Mouse (Mus musculus): ENCODE results near the gene Acot10. TPM values are rescaled to one million over a fixed set of nuclear protein-coding genes. Genes with fewer than 3 reads are reported as not detected.

Acot10 gene
- not detected in 2 replicates for polyA plus RNA-seq (2012)

DNA sequence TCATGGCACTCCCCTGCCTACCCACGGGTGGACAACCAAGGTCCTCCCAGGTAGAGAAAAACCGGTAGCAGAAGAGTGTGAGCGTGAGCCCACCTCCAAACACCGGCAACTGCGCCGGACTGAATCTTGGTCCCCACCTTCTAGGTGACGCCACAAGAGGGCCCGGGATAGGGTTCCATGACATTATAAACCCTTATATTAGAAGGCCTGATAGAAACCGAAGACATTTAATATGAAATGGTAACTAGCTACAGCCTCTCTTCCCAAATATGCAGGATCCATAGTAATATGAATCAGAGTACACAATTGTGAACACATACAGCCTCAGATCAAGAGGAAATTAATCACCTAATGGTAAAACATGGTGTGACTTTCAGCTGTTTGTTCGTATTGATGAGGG is at the start of gene Acot10:
Acot10 (minus strand) TSS at position 101 of the 400 bp plus-strand sequence.
- TF ChIP-seq GATA1 (IDR thresholded peaks at IDR 0.05; ENCODE audit: low read length) = no peak

DNA sequence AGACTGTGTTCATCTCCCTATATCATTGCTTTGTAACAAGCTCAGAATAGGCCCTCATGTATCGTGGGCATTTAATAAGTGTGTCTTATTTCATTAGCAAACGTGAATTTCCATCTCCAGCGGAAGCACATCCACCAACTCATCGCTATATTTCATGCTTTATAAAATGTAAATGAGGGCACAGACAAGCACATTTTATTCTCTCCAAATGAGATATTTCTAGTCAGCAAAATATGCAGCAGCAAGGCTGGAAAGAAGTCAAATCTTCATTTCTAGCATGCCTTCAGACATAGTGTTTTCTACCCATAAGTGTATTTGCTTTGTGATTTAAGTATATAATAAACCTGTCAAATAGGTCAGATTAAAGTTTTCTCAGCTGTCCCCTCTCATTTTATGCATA is 45.3 kb upstream of the Acot10 start:
- TF ChIP-seq GATA1 (IDR thresholded peaks at IDR 0.05; ENCODE audit: low read length) = no peak

DNA sequence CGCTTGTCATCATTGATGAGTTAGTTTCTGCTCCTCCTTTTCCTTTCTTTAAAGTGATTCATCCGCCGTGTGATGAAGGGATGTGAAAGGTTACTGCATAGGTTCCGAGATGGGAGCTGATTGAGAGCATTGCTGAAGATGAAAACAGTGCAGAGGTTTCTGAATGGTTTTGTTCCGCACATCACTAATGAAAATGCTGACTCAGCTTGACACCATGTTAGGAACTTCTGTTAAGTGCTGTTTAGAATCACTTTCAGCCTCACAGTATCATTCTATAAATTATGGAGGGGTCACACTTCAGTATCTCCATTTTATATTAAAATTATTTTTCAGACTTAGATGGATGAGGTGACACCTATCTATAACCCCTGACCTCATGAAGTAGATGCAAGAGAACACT is 29.7 kb upstream of the Acot10 start:
- no peak for TF ChIP-seq GATA1 (IDR thresholded peaks at IDR 0.05; ENCODE audit: low read length)

DNA sequence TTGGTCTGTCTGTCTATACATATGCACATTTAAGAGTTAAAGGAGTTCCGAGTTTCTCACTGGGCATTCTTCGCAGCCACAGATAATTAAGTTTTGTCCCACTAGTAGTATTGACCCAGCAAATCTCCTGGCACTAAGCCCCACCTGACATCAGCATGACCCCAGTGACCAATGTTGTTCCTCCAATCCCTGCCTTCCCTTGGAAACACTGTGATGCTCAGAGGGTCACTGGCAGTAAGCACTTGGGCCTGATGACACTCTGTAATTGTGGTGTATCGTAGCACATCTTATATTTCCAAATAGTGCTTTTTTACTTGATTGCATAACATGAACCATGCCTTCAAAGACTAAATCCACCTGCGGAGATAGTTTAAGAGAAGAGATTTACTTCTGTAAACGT is 17.6 kb upstream of the Acot10 start:
- TF ChIP-seq GATA1 (IDR thresholded peaks at IDR 0.05; ENCODE audit: low read length) = no peak

DNA sequence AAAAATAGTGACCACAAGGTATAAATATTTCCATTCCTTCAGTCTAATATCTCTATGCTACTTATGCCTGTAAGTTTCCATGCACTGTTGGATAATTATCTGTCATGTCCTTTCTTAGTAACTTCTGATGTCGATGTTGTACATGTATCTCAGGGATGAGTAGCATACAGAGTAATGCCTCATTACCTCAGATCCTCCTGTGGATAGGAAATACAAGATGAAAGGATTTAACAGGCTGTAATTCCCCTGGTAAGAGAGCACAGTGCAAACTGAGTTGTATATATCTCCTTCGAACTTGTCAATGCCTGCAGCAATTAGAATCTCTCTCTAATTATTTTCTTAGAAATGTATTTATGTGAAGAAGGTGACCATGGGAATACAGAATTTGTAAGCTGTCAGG is 16.2 kb upstream of the Acot10 start:
- TF ChIP-seq GATA1 (IDR thresholded peaks at IDR 0.05; ENCODE audit: low read length) = no peak

DNA sequence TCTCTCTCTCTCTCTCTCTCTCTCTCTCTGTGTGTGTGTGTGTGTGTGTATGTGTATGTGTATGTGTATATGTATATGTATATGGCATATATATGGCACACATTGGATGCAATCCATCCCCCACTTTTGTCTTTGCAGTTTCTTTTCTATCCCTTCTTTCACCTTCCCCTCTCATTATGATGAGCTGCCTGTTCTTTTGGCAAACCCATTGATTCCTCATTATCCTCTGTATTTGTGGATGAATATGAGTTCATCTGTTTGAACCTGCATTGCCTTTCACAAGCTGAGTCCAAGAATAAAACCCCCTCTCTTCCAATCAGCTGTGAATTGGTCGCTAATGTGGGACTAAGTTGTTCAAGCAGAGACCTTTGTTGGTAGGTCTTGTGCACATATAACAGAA is 1.4 kb upstream of the Acot10 start:
- TF ChIP-seq GATA1 (IDR thresholded peaks at IDR 0.05; ENCODE audit: low read length) = no peak

DNA sequence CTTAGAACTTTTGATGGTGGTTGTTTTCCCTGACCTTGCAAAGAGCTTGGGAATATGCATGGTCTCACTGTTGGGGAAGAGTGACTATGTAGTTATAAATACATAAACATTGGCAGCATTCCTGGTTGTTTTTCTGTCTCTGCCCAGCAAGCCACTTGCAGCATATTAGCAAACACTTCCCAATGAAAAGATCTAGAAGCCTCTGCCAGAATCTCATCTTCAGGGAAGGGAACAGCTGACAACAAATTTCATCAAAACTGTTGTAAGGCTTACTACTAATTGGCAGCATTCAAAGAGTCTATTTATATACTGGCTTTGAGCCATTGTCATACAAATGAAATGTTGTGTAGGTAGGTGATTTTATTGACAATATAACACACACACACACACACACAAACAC is 800 bp upstream of the Acot10 start:
- TF ChIP-seq GATA1 (IDR thresholded peaks at IDR 0.05; ENCODE audit: low read length) = no peak

DNA sequence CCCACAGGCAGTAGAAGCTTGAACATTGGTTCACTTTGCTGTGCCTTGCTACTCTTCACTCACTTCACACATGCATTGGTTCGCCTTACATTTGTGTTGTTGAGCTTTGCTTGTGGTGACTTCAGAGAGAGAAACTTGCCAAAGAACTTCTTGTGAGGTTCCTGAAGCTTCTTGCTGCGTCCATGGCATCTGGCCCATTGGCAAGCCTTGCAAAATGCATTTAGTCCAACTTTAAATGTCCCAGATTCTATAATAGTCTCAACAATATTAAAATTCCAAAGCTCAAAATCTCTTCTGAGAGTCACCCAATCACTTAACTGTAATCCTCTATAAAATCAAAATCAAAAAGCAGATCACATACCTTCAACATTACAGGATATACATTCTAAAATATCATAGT is 6.3 kb downstream of the Acot10 start:
- no peak for TF ChIP-seq GATA1 (IDR thresholded peaks at IDR 0.05; ENCODE audit: low read length)

DNA sequence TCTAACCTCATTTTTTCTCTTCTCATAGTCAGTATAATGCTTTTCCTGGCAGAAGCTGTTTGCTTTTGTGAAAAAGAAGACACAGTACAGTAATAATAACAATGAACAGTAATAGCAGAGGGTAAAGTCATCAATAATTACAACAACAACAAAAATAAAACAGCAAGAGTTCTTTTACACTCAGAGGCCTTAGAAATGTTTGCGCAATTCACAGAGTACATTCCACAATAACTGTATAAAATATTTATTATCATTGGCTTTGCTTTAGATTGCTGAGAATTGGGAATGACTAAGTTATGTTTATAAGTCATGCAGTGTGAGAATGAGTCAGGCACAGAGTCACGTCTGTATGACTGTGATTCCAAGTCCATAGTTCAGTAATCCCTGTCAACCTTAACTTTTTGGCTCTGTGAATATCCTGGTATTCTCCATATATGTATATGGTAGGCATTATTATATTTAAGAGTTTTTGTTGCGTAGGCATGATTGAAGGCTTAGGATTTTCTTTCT is 23.6 kb downstream of the Acot10 start:
- TF ChIP-seq GATA1 (IDR thresholded peaks at IDR 0.05; ENCODE audit: low read length) = no peak

DNA sequence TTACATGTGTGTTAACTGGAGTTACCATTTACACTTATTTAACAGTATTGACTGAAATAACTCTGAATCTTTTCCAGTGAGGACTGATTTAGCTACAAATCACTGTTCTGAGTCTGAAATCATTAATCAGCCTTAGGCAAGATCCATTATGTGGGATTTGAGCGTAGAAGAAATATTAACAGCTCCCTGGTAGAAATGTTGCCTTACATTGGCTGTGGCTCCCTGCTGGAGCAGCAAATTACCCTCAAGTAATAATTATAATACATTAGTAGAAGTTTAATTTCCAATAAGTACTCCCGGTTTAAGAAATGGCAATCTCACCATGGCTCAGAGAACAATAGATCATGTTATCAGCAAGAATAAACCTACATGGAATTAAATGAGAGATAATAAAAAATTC is 27.4 kb downstream of the Acot10 start:
- TF ChIP-seq GATA1 (IDR thresholded peaks at IDR 0.05; ENCODE audit: low read length) = no peak

DNA sequence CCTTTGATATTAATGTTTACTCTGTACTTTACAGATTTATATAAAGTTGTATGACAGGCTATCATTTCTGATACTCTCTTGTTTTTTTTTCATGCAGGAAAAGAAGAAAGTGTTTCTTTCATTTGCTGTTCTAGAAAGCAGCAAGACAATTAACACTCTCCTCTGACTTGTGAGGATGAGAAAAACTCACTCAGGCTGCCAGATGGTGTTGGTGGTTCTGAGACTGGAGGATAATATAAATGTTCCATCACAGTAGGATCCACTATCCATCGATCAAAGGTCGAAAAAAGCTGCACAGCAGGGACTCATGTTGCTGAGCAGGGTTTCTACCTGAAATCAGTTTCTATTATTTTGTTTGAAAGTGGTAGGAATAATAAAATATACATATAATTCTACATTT is 32.0 kb downstream of the Acot10 start:
- no peak for TF ChIP-seq GATA1 (IDR thresholded peaks at IDR 0.05; ENCODE audit: low read length)

Other genes starting within 250 kb of the Acot10 start
- not detected in 2 replicates for gene Cdh12, start 217.5 kb downstream of the Acot10 start, polyA plus RNA-seq (2012)

Data from G1E-ER4 (cell line).